Mouse (Mus musculus) forebrain, embryonic 10.5 days (tissue): ENCODE data around the gene Cracr2a. TPM values are rescaled to one million over a fixed set of nuclear protein-coding genes. Genes with fewer than 3 reads are reported as not detected.
"Not testable (repeated sequence)": the region's sequence is repeated elsewhere in the genome, so short reads cannot be mapped to it uniquely, and the experiment has no call there.

ENCODE experiments used
- DNase-seq: peaks from one replicate; pipeline ENCODE4 v3.0.0-alpha.2; 2017; ENCODE audit warnings: low spot score; ENCODE audit errors: extremely low spot score
- H3K27ac ChIP-seq: fragments of 300-500 bp; sonication (generic); 2 replicates; pipeline ENCODE4 v1.5.1; 2016; ENCODE audit warnings: mild to moderate bottlenecking
- H3K27me3 ChIP-seq: fragments of 300-500 bp; sonication (generic); 2 replicates; pipeline ENCODE4 v1.6.1; 2016; ENCODE audit warnings: mild to moderate bottlenecking; ENCODE audit not compliant: poor library complexity, severe bottlenecking
- H3K36me3 ChIP-seq: fragments of 300-500 bp; sonication (generic); replicated peaks from 2 replicates; pipeline ENCODE4 v1.6.1; 2016; ENCODE audit warnings: mild to moderate bottlenecking, moderate library complexity
- H3K4me1 ChIP-seq: fragments of 300-500 bp; sonication (generic); 2 replicates; pipeline ENCODE4 v1.6.1; 2016
- H3K4me3 ChIP-seq: fragments of 300-500 bp; sonication (generic); 2 replicates; pipeline ENCODE4 v1.5.1; 2016; ENCODE audit warnings: mild to moderate bottlenecking, moderate library complexity
- H3K9me3 ChIP-seq: fragments of 300-500 bp; sonication (generic); 2 replicates; pipeline ENCODE4 v1.6.1; 2016; ENCODE audit warnings: mild to moderate bottlenecking, moderate library complexity
- WGBS: fragments of 180-500 bp; shearing (Covaris S2); methylation state at CpG from one replicate; pipeline ENCODE4 v1.1.7; 2016; 5-methylcytosine and 5-hydroxymethylcytosine counted together
- polyA plus RNA-seq: library from polyadenylated mRNA; unstranded; fragments of >200 nt; fragmentation: Nextera tagmentation; extraction: Ambion mirVana; gene quantifications from 2 replicates; pipeline ENCODE4 v1.2.1, GENCODE M21; 2016

Gene Cracr2a
- 0.73 and 0.86 TPM in 2 replicates for polyA plus RNA-seq

- H3K9me3 ChIP-seq, result no peaks in the 10 kb centered on the region
- peak; percentile 81 for DNase-seq
- peaks cover 10% of the 10 kb centered on the region for H3K27me3 ChIP-seq
- peak within 1 kb of the TSS; percentile 55 for H3K4me3 ChIP-seq
- peak within 1 kb of the TSS; percentile 74 for H3K27ac ChIP-seq
- under 1% methylated on average over 22 of the region's 22 CpGs for WGBS
- no peaks in the 10 kb centered on the region for H3K36me3 ChIP-seq
- peaks cover 17% of the 10 kb centered on the region for H3K4me1 ChIP-seq
These were observed at the start of gene Cracr2a for GRCm38 (mm10) chr6:127561231-127562020. Gene Cracr2a (plus strand): TSS chr6:127561338.

GRCm38 (mm10) chr6:127513776-127514175, 47.4 kb upstream of the Cracr2a start:
- not testable (repeated sequence) for DNase-seq, H3K27me3 ChIP-seq, H3K27ac ChIP-seq, H3K36me3 ChIP-seq, H3K9me3 ChIP-seq, H3K4me3 ChIP-seq, H3K4me1 ChIP-seq
- WGBS, result 91% methylated on average over 7 of the region's 12 CpGs

GRCm38 (mm10) chr6:127521176-127521575, 40.0 kb upstream of the Cracr2a start:
- Histone ChIP-seq H3K4me3 (no peak overlapping the region), H3K9me3 (no peaks in the 10 kb centered on the region), H3K36me3 (no peaks in the 10 kb centered on the region), H3K4me1 (no peaks in the 10 kb centered on the region), H3K27ac (no peak overlapping the region), H3K27me3 (no peaks in the 10 kb centered on the region)
- no peak for DNase-seq
- WGBS, result 82% methylated on average over 8 of the region's 8 CpGs

GRCm38 (mm10) chr6:127522326-127522725, 38.8 kb upstream of the Cracr2a start:
- no peaks in the 10 kb centered on the region for H3K27me3 ChIP-seq
- H3K27ac ChIP-seq, result no peak overlapping the region
- no peak overlapping the region for H3K4me3 ChIP-seq
- H3K9me3 ChIP-seq, result no peaks in the 10 kb centered on the region
- 84% methylated on average over 9 of the region's 9 CpGs for WGBS
- no peaks in the 10 kb centered on the region for H3K4me1 ChIP-seq
- no peaks in the 10 kb centered on the region for H3K36me3 ChIP-seq
- no peak for DNase-seq

GRCm38 (mm10) chr6:127524442-127524841, 36.7 kb upstream of the Cracr2a start:
- H3K36me3 ChIP-seq, result no peaks in the 10 kb centered on the region
- no peaks in the 10 kb centered on the region for H3K27me3 ChIP-seq
- H3K9me3 ChIP-seq, result no peaks in the 10 kb centered on the region
- WGBS, result 31% methylated on average over 8 of the region's 8 CpGs
- no peaks in the 10 kb centered on the region for H3K4me1 ChIP-seq
- no peak overlapping the region for H3K4me3 ChIP-seq
- DNase-seq, result peak; percentile 56
- no peak overlapping the region for H3K27ac ChIP-seq

- Histone ChIP-seq H3K4me3 (no peak overlapping the region), H3K27ac (no peak overlapping the region), H3K36me3 (no peaks in the 10 kb centered on the region), H3K4me1 (no peaks in the 10 kb centered on the region), H3K9me3 (no peaks in the 10 kb centered on the region), H3K27me3 (no peaks in the 10 kb centered on the region)
- DNase-seq, result no peak
- 85% methylated on average over 7 of the region's 7 CpGs for WGBS
These were observed 32.5 kb upstream of the Cracr2a start for GRCm38 (mm10) chr6:127528625-127529024.

- DNase-seq, result no peak
- 79% methylated on average over 2 of the region's 2 CpGs for WGBS
- H3K27ac ChIP-seq, result no peak overlapping the region
- H3K4me1 ChIP-seq, result no peaks in the 10 kb centered on the region
- no peaks in the 10 kb centered on the region for H3K36me3 ChIP-seq
- H3K9me3 ChIP-seq, result no peaks in the 10 kb centered on the region
- no peaks in the 10 kb centered on the region for H3K27me3 ChIP-seq
- no peak overlapping the region for H3K4me3 ChIP-seq
These were observed 31.7 kb upstream of the Cracr2a start for GRCm38 (mm10) chr6:127529451-127529850.

GRCm38 (mm10) chr6:127530206-127530605, 30.9 kb upstream of the Cracr2a start:
- H3K27ac ChIP-seq, result no peak overlapping the region
- no peaks in the 10 kb centered on the region for H3K9me3 ChIP-seq
- 79% methylated on average over 3 of the region's 3 CpGs for WGBS
- H3K4me1 ChIP-seq, result no peaks in the 10 kb centered on the region
- H3K27me3 ChIP-seq, result no peaks in the 10 kb centered on the region
- no peaks in the 10 kb centered on the region for H3K36me3 ChIP-seq
- no peak overlapping the region for H3K4me3 ChIP-seq
- DNase-seq, result no peak

- Histone ChIP-seq H3K4me1 (no peaks in the 10 kb centered on the region), H3K27ac (no peak overlapping the region), H3K27me3 (no peaks in the 10 kb centered on the region), H3K9me3 (no peaks in the 10 kb centered on the region), H3K4me3 (no peak overlapping the region), H3K36me3 (no peaks in the 10 kb centered on the region)
- no peak for DNase-seq
- whole genome bisulfite sequencing, result 65% methylated on average over 3 of the region's 3 CpGs
These were observed 29.5 kb upstream of the Cracr2a start for GRCm38 (mm10) chr6:127531412-127532205.

- Histone ChIP-seq H3K36me3 (no peaks in the 10 kb centered on the region), H3K9me3 (no peaks in the 10 kb centered on the region), H3K27ac (no peak overlapping the region), H3K27me3 (no peaks in the 10 kb centered on the region), H3K4me3 (no peak overlapping the region), H3K4me1 (no peaks in the 10 kb centered on the region)
- no peak for DNase-seq
- 92% methylated on average over 5 of the region's 5 CpGs for WGBS
These were observed 28.8 kb upstream of the Cracr2a start for GRCm38 (mm10) chr6:127532304-127532703.

GRCm38 (mm10) chr6:127533766-127534165, 27.4 kb upstream of the Cracr2a start:
- Histone ChIP-seq H3K4me3 (no peak overlapping the region), H3K4me1 (no peaks in the 10 kb centered on the region), H3K27me3 (no peaks in the 10 kb centered on the region), H3K27ac (no peak overlapping the region), H3K36me3 (no peaks in the 10 kb centered on the region), H3K9me3 (no peaks in the 10 kb centered on the region)
- 86% methylated on average over 5 of the region's 5 CpGs for WGBS
- no peak for DNase-seq

GRCm38 (mm10) chr6:127537035-127537434, 24.1 kb upstream of the Cracr2a start:
- H3K9me3 ChIP-seq, result no peaks in the 10 kb centered on the region
- DNase-seq, result no peak
- no peaks in the 10 kb centered on the region for H3K36me3 ChIP-seq
- no peaks in the 10 kb centered on the region for H3K4me1 ChIP-seq
- H3K27me3 ChIP-seq, result peaks cover 11% of the 10 kb centered on the region
- no peak overlapping the region for H3K27ac ChIP-seq
- no peak overlapping the region for H3K4me3 ChIP-seq
- WGBS, result 82% methylated on average over 7 of the region's 7 CpGs

GRCm38 (mm10) chr6:127538118-127538517, 23.0 kb upstream of the Cracr2a start:
- Histone ChIP-seq H3K27me3 (peaks cover 21% of the 10 kb centered on the region), H3K36me3 (no peaks in the 10 kb centered on the region), H3K27ac (no peak overlapping the region), H3K4me3 (no peak overlapping the region), H3K9me3 (no peaks in the 10 kb centered on the region), H3K4me1 (0 out of 2 replicates have a peak, but pooled peaks cover 5% of the 10 kb centered on the region)
- WGBS, result 85% methylated on average over 2 of the region's 2 CpGs
- no peak for DNase-seq
